In the genomic region with DNA sequence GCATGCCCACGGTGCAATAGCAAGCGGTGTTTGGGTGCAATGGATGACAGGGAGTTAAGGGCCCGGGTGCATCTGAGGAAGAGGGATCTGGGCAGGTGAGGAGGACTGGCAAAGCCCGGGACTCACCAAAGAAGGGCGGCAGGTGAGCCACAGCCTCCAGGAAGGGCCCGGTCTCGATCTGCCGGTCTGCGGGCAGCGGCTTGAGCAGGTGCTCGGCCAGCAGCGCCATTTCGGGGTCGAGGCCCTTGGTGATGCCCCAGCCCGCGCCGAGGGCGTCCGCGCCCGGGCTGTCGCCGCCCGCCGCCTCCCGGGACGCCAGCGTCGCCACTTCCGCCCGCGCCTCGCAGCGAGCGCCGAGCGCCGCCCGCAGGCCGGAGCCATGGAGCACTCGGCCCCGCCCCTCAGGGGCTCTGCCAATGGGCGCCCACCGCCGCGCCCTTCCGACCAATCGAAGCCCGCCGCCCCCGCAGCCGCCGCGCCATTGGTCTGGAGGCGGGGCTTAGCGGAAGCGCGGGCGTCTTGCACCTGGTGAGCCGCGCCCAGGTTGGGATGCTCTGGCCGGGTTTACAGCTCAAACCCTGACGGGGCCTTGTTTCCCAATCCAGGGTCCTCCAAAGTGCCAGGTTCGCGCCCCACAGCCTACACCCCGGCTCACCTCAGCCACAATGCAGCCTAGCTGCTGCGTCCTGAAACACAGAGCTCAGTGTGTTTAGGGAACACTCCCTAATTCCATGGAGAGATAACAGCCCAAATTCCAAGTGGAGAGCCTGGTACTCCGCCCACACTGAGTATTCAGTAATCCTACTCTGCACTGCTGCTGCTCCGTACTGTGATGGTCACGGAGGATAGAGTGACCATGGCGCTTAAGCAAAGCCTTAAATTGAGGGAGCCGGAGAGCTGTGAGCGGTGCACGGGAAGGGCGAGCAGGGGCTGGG, we compare ENCODE assay signal across 8 mouse cellular contexts. TPM values are rescaled to one million over a fixed set of nuclear protein-coding genes. Genes with fewer than 3 reads are reported as not detected.
DNase-seq lines count a peak whose midpoint lies in the region; ATAC-seq and TF ChIP-seq lines count a peak whose summit lies in the region.

A gene (minus strand): TSS at position 352 of the 935 bp plus-strand sequence.

- peak; percentile 79 for TF ChIP-seq POLR2A in brain, embryonic 14.5 days (IDR thresholded peaks at IDR 0.05; ENCODE audit: borderline replicate concordance, extremely low read depth, insufficient read depth, insufficient read length, poor library complexity, severe bottlenecking)

- DNase-seq in B cell, adult 2 months = peak; percentile 96
- peak; percentile 97 for DNase-seq in brain, embryonic 14.5 days (ENCODE audit: low read depth)
- peak; percentile 97 for DNase-seq in kidney, postnatal 0 days (ENCODE audit: low spot score)
- DNase-seq in liver, embryonic 11.5 days (ENCODE audit: low spot score) = peak; percentile 90
- peak; percentile 96 for DNase-seq in naive thymus-derived CD4-positive, alpha-beta T cell, adult 2 months (ENCODE audit: low read depth)

- TF ChIP-seq CTCF in brain, embryonic 14.5 days (IDR thresholded peaks at IDR 0.05; ENCODE audit: borderline replicate concordance, extremely low read depth, insufficient read depth, insufficient read length) = no peak
- TF ChIP-seq CTCF in kidney, postnatal 0 days (IDR thresholded peaks at IDR 0.05; ENCODE audit: low read depth) = peak; percentile 41

- 3% methylated on average over 74 of the region's 75 CpGs for WGBS in heart, embryonic 12.5 days
- 5% methylated on average over 74 of the region's 75 CpGs for WGBS in kidney, postnatal 0 days
- 4% methylated on average over 67 of the region's 75 CpGs for WGBS in liver, embryonic 11.5 days
- 5% methylated on average over 58 of the region's 75 CpGs for WGBS in stomach, embryonic 14.5 days

- peak; percentile 96 for ATAC-seq in heart, embryonic 12.5 days (ENCODE audit: insufficient number of reproducible peaks, low FRiP score)
- peak; percentile 95 for ATAC-seq in kidney, postnatal 0 days (replicated peaks; ENCODE audit: low FRiP score, low read depth)
- ATAC-seq in liver, embryonic 11.5 days (replicated peaks; ENCODE audit: low FRiP score) = peak; percentile 96
- peak; percentile 96 for ATAC-seq in stomach, embryonic 14.5 days (ENCODE audit: insufficient number of reproducible peaks, insufficient read depth, low FRiP score, low read depth)

- H3K4me3 ChIP-seq in erythroblast, embryonic 14.5 days (replicated peaks) = peak within 1 kb of the TSS; percentile 88
- peak within 1 kb of the TSS; percentile 78 for H3K4me3 ChIP-seq in heart, embryonic 12.5 days
- peak within 1 kb of the TSS; percentile 60 for H3K4me3 ChIP-seq in kidney, postnatal 0 days (replicated peaks; ENCODE audit: low read depth, low read length)
- H3K4me3 ChIP-seq in liver, embryonic 11.5 days (ENCODE audit: low read depth, low read length) = peak within 1 kb of the TSS; percentile 74
- peak within 1 kb of the TSS; percentile 68 for H3K4me3 ChIP-seq in stomach, embryonic 14.5 days (ENCODE audit: low read depth, low read length)

- peaks cover 23% of the 10 kb centered on the region for H3K27me3 ChIP-seq in erythroblast, embryonic 14.5 days (ENCODE audit: control insufficient read depth)
- H3K27me3 ChIP-seq in heart, embryonic 12.5 days (replicated peaks) = peaks cover 25% of the 10 kb centered on the region
- H3K27me3 ChIP-seq in kidney, postnatal 0 days (ENCODE audit: insufficient read depth, low read length) = no peaks in the 10 kb centered on the region
- H3K27me3 ChIP-seq in liver, embryonic 11.5 days (replicated peaks; ENCODE audit: control insufficient read depth, insufficient read depth, low read length) = no peaks in the 10 kb centered on the region
- H3K27me3 ChIP-seq in stomach, embryonic 14.5 days (ENCODE audit: control insufficient read depth, insufficient read depth, low read length) = no peaks in the 10 kb centered on the region

- no peaks in the 10 kb centered on the region; the same call in 1 of the 2 replicates for H3K9me3 ChIP-seq in erythroblast, embryonic 14.5 days (ENCODE audit: control insufficient read depth, low read length)
- no peaks in the 10 kb centered on the region for H3K9me3 ChIP-seq in heart, embryonic 12.5 days (replicated peaks)
- H3K9me3 ChIP-seq in kidney, postnatal 0 days (replicated peaks; ENCODE audit: low read length) = no peaks in the 10 kb centered on the region
- no peaks in the 10 kb centered on the region for H3K9me3 ChIP-seq in liver, embryonic 11.5 days (ENCODE audit: control insufficient read depth, low read length)
- no peaks in the 10 kb centered on the region for H3K9me3 ChIP-seq in stomach, embryonic 14.5 days (ENCODE audit: control insufficient read depth, low read depth, low read length)

- no peak within 1 kb of the TSS for H3K27ac ChIP-seq in heart, embryonic 12.5 days (ENCODE audit: poor library complexity, severe bottlenecking)
- 0 out of 2 replicates have a peak within 1 kb of the TSS, but pooled peaks have one; percentile 13 for H3K27ac ChIP-seq in kidney, postnatal 0 days
- no peak within 1 kb of the TSS; the same call in 1 of the 2 replicates for H3K27ac ChIP-seq in liver, embryonic 11.5 days (ENCODE audit: low read depth, low read length)
- no peak within 1 kb of the TSS for H3K27ac ChIP-seq in stomach, embryonic 14.5 days (ENCODE audit: low read length)

- peak within 1 kb of the TSS; percentile 94 for H3K4me2 ChIP-seq in heart, embryonic 12.5 days
- H3K4me2 ChIP-seq in kidney, postnatal 0 days (ENCODE audit: low read length) = peak within 1 kb of the TSS; percentile 90
- peak within 1 kb of the TSS; percentile 92 for H3K4me2 ChIP-seq in liver, embryonic 11.5 days
- peak within 1 kb of the TSS; percentile 95 for H3K4me2 ChIP-seq in stomach, embryonic 14.5 days (replicated peaks; ENCODE audit: low read depth, low read length)

- peak within 1 kb of the TSS; percentile 89 for H3K9ac ChIP-seq in heart, embryonic 12.5 days
- H3K9ac ChIP-seq in kidney, postnatal 0 days (ENCODE audit: low read depth, low read length) = peak within 1 kb of the TSS; percentile 72
- H3K9ac ChIP-seq in liver, embryonic 11.5 days (ENCODE audit: low read depth, low read length) = peak within 1 kb of the TSS; percentile 77
- H3K9ac ChIP-seq in stomach, embryonic 14.5 days (replicated peaks; ENCODE audit: low read depth, low read length) = peak within 1 kb of the TSS; percentile 61

- no peaks in the 10 kb centered on the region; the same call in 1 of the 2 replicates for H3K36me3 ChIP-seq in erythroblast, embryonic 14.5 days (ENCODE audit: control insufficient read depth)
- H3K36me3 ChIP-seq in heart, embryonic 12.5 days = no peaks in the 10 kb centered on the region
- no peaks in the 10 kb centered on the region for H3K36me3 ChIP-seq in kidney, postnatal 0 days (ENCODE audit: insufficient read depth, low read length)
- no peaks in the 10 kb centered on the region for H3K36me3 ChIP-seq in liver, embryonic 11.5 days (ENCODE audit: control insufficient read depth, insufficient read depth, low read length)
- no peaks in the 10 kb centered on the region for H3K36me3 ChIP-seq in stomach, embryonic 14.5 days (ENCODE audit: control insufficient read depth, insufficient read depth, low read length)

- H3K4me1 ChIP-seq in erythroblast, embryonic 14.5 days (ENCODE audit: control insufficient read depth) = peaks cover 51% of the 10 kb centered on the region
- peaks cover 16% of the 10 kb centered on the region for H3K4me1 ChIP-seq in heart, embryonic 12.5 days (replicated peaks)
- peaks cover 11% of the 10 kb centered on the region; the same call in 1 of the 2 replicates for H3K4me1 ChIP-seq in kidney, postnatal 0 days (replicated peaks; ENCODE audit: insufficient read depth, low read length)
- H3K4me1 ChIP-seq in liver, embryonic 11.5 days (replicated peaks; ENCODE audit: control insufficient read depth, insufficient read depth, low read length) = peaks cover 13% of the 10 kb centered on the region
- H3K4me1 ChIP-seq in stomach, embryonic 14.5 days (ENCODE audit: control insufficient read depth, insufficient read depth, low read length) = peaks cover 14% of the 10 kb centered on the region; the same call in 1 of the 2 replicates

RNA-seq across cellular contexts. Expression of the gene that starts here (rescaled TPM):
- polyA plus RNA-seq in brain, embryonic 14.5 days (2012; rRNA removed) = 29.3 and 33.1 TPM in 2 replicates
- polyA plus RNA-seq in erythroblast, embryonic 14.5 days (2012) = 6.3 and 7.0 TPM in 2 replicates
- 55.3 and 56.5 TPM in 2 replicates for polyA plus RNA-seq in heart, embryonic 12.5 days (2016; fragmentation: Nextera tagmentation; extraction: Ambion mirVana)
- 65.0 and 70.3 TPM in 2 replicates for polyA plus RNA-seq in kidney, postnatal 0 days (2015; fragmentation: Nextera tagmentation; extraction: Ambion mirVana)
- 51.3 and 53.4 TPM in 2 replicates for polyA plus RNA-seq in liver, embryonic 11.5 days (2014; fragmentation: Nextera tagmentation; extraction: Ambion mirVana)
- 81.6 and 87.4 TPM in 2 replicates for polyA plus RNA-seq in stomach, embryonic 14.5 days (2014; fragmentation: Nextera tagmentation; extraction: Ambion mirVana)
